Mouse (Mus musculus): Measurements from ENCODE around the gene Inpp5d. TPM values are rescaled to one million over a fixed set of nuclear protein-coding genes. Genes with fewer than 3 reads are reported as not detected.

Gene Inpp5d
- polyA plus RNA-seq, 2 experiments from 2014 or later, result 145 to 167 TPM

Other genes starting within 250 kb of the Inpp5d start
- gene Kcnj13, start 225.6 kb upstream of the Inpp5d start, polyA plus RNA-seq (2017; shearing (Covaris generic)), result 1 to 10 TPM in 1 of 2 experiments, under 1 TPM in 1; 0.65 to 1.0 TPM
- gene Snorc, start 150.0 kb upstream of the Inpp5d start, polyA plus RNA-seq (2017; shearing (Covaris generic)), result not detected
- gene Neu2, start 110.4 kb upstream of the Inpp5d start, polyA plus RNA-seq (2017; shearing (Covaris generic)), result not detected
- gene Ngef, start 46.4 kb upstream of the Inpp5d start, polyA plus RNA-seq (2017; shearing (Covaris generic)), result not detected
- 10 to 100 TPM; 20.4 to 21.8 TPM for gene Atg16l1, start 135.6 kb downstream of the Inpp5d start, polyA plus RNA-seq (2017; shearing (Covaris generic))
- gene Sag, start 183.4 kb downstream of the Inpp5d start, polyA plus RNA-seq (2017; shearing (Covaris generic)), result 1 to 10 TPM; 6.2 to 6.4 TPM
- 10 to 100 TPM; 38.7 to 57.0 TPM for gene Dgkd, start 233.0 kb downstream of the Inpp5d start, polyA plus RNA-seq (2017; shearing (Covaris generic))